8 mouse cellular contexts compared by ENCODE assay signal in genomic region chr6:87914326-87915102, GRCm38 (mm10). TPM values are rescaled to one million over a fixed set of nuclear protein-coding genes. Genes with fewer than 3 reads are reported as not detected.
DNase-seq lines count a peak whose midpoint lies in the region; ATAC-seq and TF ChIP-seq lines count a peak whose summit lies in the region.

No protein-coding gene starts in this region.

- peak overlapping the region; percentile 92 for H3K9ac ChIP-seq in forebrain, embryonic 14.5 days (ENCODE audit: low read length)
- H3K9ac ChIP-seq in hindbrain, embryonic 12.5 days: peak overlapping the region; percentile 76
- peak overlapping the region; percentile 59 for H3K9ac ChIP-seq in limb, embryonic 15.5 days
- H3K9ac ChIP-seq in midbrain, embryonic 13.5 days (replicated peaks): peak overlapping the region; percentile 85

- peak; percentile 76 for ATAC-seq in forebrain, embryonic 14.5 days
- ATAC-seq in hindbrain, embryonic 12.5 days (ENCODE audit: low FRiP score): peak; percentile 72
- peak; percentile 41; the same call in 1 of the 2 replicates for ATAC-seq in limb, embryonic 15.5 days (ENCODE audit: insufficient number of reproducible peaks, low FRiP score, low TSS enrichment, low read depth)
- ATAC-seq in midbrain, embryonic 13.5 days: peak; percentile 81

- WGBS in forebrain, embryonic 14.5 days: 3% methylated on average over 35 of the region's 35 CpGs
- 2% methylated on average over 35 of the region's 35 CpGs for WGBS in hindbrain, embryonic 12.5 days
- 3% methylated on average over 35 of the region's 35 CpGs for WGBS in limb, embryonic 15.5 days
- 3% methylated on average over 35 of the region's 35 CpGs for WGBS in midbrain, embryonic 13.5 days

- peak; percentile 38 to 39 for DNase-seq in left cerebral cortex, adult 18-20 months (ENCODE audit: low spot score in 2 of 2)
- no peak for DNase-seq in left cerebral cortex, adult 11 months (ENCODE audit: low spot score)
- DNase-seq in cerebellum, adult 18-20 months: peak; percentile 44 to 64
- peak; percentile 33 for DNase-seq in forebrain, embryonic 14.5 days (ENCODE audit: low spot score)

- H3K4me2 ChIP-seq in forebrain, embryonic 14.5 days (ENCODE audit: low read length): peak overlapping the region; percentile 88
- peak overlapping the region; percentile 82 for H3K4me2 ChIP-seq in hindbrain, embryonic 12.5 days (replicated peaks)
- peak overlapping the region; percentile 68 for H3K4me2 ChIP-seq in limb, embryonic 15.5 days
- H3K4me2 ChIP-seq in midbrain, embryonic 13.5 days (replicated peaks): peak overlapping the region; percentile 84

- H3K27ac ChIP-seq in forebrain, embryonic 14.5 days (ENCODE audit: low read depth, low read length): peak overlapping the region; percentile 78
- H3K27ac ChIP-seq in hindbrain, embryonic 12.5 days: peak overlapping the region; percentile 82
- H3K27ac ChIP-seq in limb, embryonic 15.5 days: peak overlapping the region; percentile 90
- peak overlapping the region; percentile 84 for H3K27ac ChIP-seq in midbrain, embryonic 13.5 days
- H3K27ac ChIP-seq in testis, adult 2 months (ENCODE audit: control insufficient read depth, insufficient read depth, low read depth, low read length): peak overlapping the region; percentile 55

- peaks cover 70% of the 10 kb centered on the region for H3K36me3 ChIP-seq in forebrain, embryonic 14.5 days (ENCODE audit: control insufficient read depth, insufficient read depth, low read length)
- peaks cover 67% of the 10 kb centered on the region for H3K36me3 ChIP-seq in hindbrain, embryonic 12.5 days
- peaks cover 69% of the 10 kb centered on the region for H3K36me3 ChIP-seq in limb, embryonic 15.5 days
- H3K36me3 ChIP-seq in midbrain, embryonic 13.5 days: peaks cover 61% of the 10 kb centered on the region
- no peaks in the 10 kb centered on the region; the same call in none of the 2 replicates for H3K36me3 ChIP-seq in testis, adult 2 months (ENCODE audit: control insufficient read depth, insufficient read depth, low read length)

- peak overlapping the region; percentile 79 for H3K4me3 ChIP-seq in forebrain, embryonic 14.5 days (ENCODE audit: low read depth, low read length)
- H3K4me3 ChIP-seq in hindbrain, embryonic 12.5 days: peak overlapping the region; percentile 58
- H3K4me3 ChIP-seq in limb, embryonic 15.5 days: peak overlapping the region; percentile 65
- H3K4me3 ChIP-seq in midbrain, embryonic 13.5 days (replicated peaks): peak overlapping the region; percentile 94
- peak overlapping the region; percentile 88 for H3K4me3 ChIP-seq in testis, adult 2 months (ENCODE audit: control insufficient read depth, low read depth, low read length)

- TF ChIP-seq POLR2A in testis, adult 2 months (IDR thresholded peaks at IDR 0.05; ENCODE audit: control insufficient read depth, low read depth, low read length): no peak

- TF ChIP-seq CTCF in testis, adult 2 months (IDR thresholded peaks at IDR 0.05; ENCODE audit: control insufficient read depth, insufficient read depth, insufficient replicate concordance, low read depth, low read length): no peak

- peaks cover 7% of the 10 kb centered on the region; the same call in 1 of the 2 replicates for H3K4me1 ChIP-seq in forebrain, embryonic 14.5 days (ENCODE audit: control insufficient read depth, insufficient read depth, low read length)
- H3K4me1 ChIP-seq in hindbrain, embryonic 12.5 days: peaks cover 15% of the 10 kb centered on the region
- peaks cover 13% of the 10 kb centered on the region for H3K4me1 ChIP-seq in limb, embryonic 15.5 days
- peaks cover 20% of the 10 kb centered on the region for H3K4me1 ChIP-seq in midbrain, embryonic 13.5 days (replicated peaks)
- H3K4me1 ChIP-seq in testis, adult 2 months (ENCODE audit: control insufficient read depth, insufficient read depth, low read length): peaks cover 2% of the 10 kb centered on the region

- no peaks in the 10 kb centered on the region for H3K9me3 ChIP-seq in forebrain, embryonic 14.5 days (replicated peaks; ENCODE audit: control insufficient read depth, low read length)
- H3K9me3 ChIP-seq in hindbrain, embryonic 12.5 days (replicated peaks): no peaks in the 10 kb centered on the region
- H3K9me3 ChIP-seq in limb, embryonic 15.5 days: no peaks in the 10 kb centered on the region
- no peaks in the 10 kb centered on the region for H3K9me3 ChIP-seq in midbrain, embryonic 13.5 days

- H3K27me3 ChIP-seq in forebrain, embryonic 14.5 days (replicated peaks; ENCODE audit: control insufficient read depth, insufficient read depth, low read length): no peaks in the 10 kb centered on the region
- H3K27me3 ChIP-seq in hindbrain, embryonic 12.5 days: no peaks in the 10 kb centered on the region
- H3K27me3 ChIP-seq in limb, embryonic 15.5 days: no peaks in the 10 kb centered on the region
- no peaks in the 10 kb centered on the region for H3K27me3 ChIP-seq in midbrain, embryonic 13.5 days
- no peaks in the 10 kb centered on the region for H3K27me3 ChIP-seq in testis, adult 2 months (ENCODE audit: control insufficient read depth, insufficient read depth, low read length)

RNA-seq across cellular contexts. Expression of gene Hmces, which starts 0.8 kb away (rescaled TPM):
- total RNA-seq in left cerebral cortex, adult 18-20 months (2021): 10 to 100 TPM; 27.8 to 28.9 TPM
- 56.0 and 58.2 TPM in 2 replicates for polyA plus RNA-seq in forebrain, embryonic 14.5 days (2014; fragmentation: Nextera tagmentation; extraction: Ambion mirVana)
- 43.7 and 45.2 TPM in 2 replicates for polyA plus RNA-seq in hindbrain, embryonic 12.5 days (2016; fragmentation: Nextera tagmentation; extraction: Ambion mirVana)
- polyA plus RNA-seq in limb, embryonic 15.5 days (2015; fragmentation: Nextera tagmentation; extraction: Ambion mirVana): 48.8 and 49.8 TPM in 2 replicates
- polyA plus RNA-seq in midbrain, embryonic 13.5 days (2015; fragmentation: Nextera tagmentation; extraction: Ambion mirVana): 40.3 and 42.7 TPM in 2 replicates
- polyA plus RNA-seq in testis, adult 2 months (2012; rRNA removed): 14.9 and 15.2 TPM in 2 replicates

RNA-seq across cellular contexts. Expression of gene Copg1, which starts 26.9 kb away (rescaled TPM):
- 100 to 1,000 TPM; 233 to 239 TPM for total RNA-seq in left cerebral cortex, adult 18-20 months (2021)
- 148 and 158 TPM in 2 replicates for polyA plus RNA-seq in forebrain, embryonic 14.5 days (2014; fragmentation: Nextera tagmentation; extraction: Ambion mirVana)
- polyA plus RNA-seq in hindbrain, embryonic 12.5 days (2016; fragmentation: Nextera tagmentation; extraction: Ambion mirVana): 165 TPM in 2 replicates
- polyA plus RNA-seq in limb, embryonic 15.5 days (2015; fragmentation: Nextera tagmentation; extraction: Ambion mirVana): 183 and 189 TPM in 2 replicates
- 159 TPM in 2 replicates for polyA plus RNA-seq in midbrain, embryonic 13.5 days (2015; fragmentation: Nextera tagmentation; extraction: Ambion mirVana)
- polyA plus RNA-seq in testis, adult 2 months (2012; rRNA removed): 19.3 and 21.5 TPM in 2 replicates
